Mouse (Mus musculus) intestine, postnatal 0 days (tissue): Measurements from ENCODE around the gene Cttnbp2nl. TPM values are rescaled to one million over a fixed set of nuclear protein-coding genes. Genes with fewer than 3 reads are reported as not detected.
A peak's percentile ranks its signal among the peaks of the same experiment; 100 is the strongest.

Experiments
- ATAC-seq: fragments of 200-750 bp; cut with Nextera tagmentation; 2 replicates; pipeline ENCODE4 v1.8.0; 2017; ENCODE audit warnings: mild to moderate bottlenecking, moderate TSS enrichment, moderate library complexity
- H3K27ac ChIP-seq: fragments of 300-500 bp; sonication (generic); 2 replicates; pipeline ENCODE4 v1.5.1; 2014; ENCODE audit warnings: mild to moderate bottlenecking, low read depth, low read length, moderate library complexity
- H3K27me3 ChIP-seq: fragments of 300-500 bp; sonication (generic); replicated peaks from 2 replicates; pipeline ENCODE4 v1.6.1; 2014; ENCODE audit warnings: low read length, mixed read lengths; ENCODE audit not compliant: control insufficient read depth, insufficient read depth
- H3K36me3 ChIP-seq: fragments of 300-500 bp; sonication (generic); 2 replicates; pipeline ENCODE4 v1.6.1; 2014; ENCODE audit warnings: mild to moderate bottlenecking, moderate library complexity; ENCODE audit not compliant: control insufficient read depth, insufficient read depth
- H3K4me1 ChIP-seq: fragments of 300-500 bp; sonication (generic); replicated peaks from 2 replicates; pipeline ENCODE4 v1.6.1; 2014; ENCODE audit warnings: antibody characterized with exemption, low read length, mixed read lengths; ENCODE audit not compliant: control insufficient read depth, insufficient read depth
- H3K4me2 ChIP-seq: fragments of 300-500 bp; sonication (generic); replicated peaks from 2 replicates; pipeline ENCODE4 v1.6.1; 2014; ENCODE audit warnings: low read depth, mild to moderate bottlenecking, moderate library complexity
- H3K4me3 ChIP-seq: fragments of 300-500 bp; sonication (generic); 2 replicates; pipeline ENCODE4 v1.5.1; 2014; ENCODE audit warnings: low read depth, low read length
- H3K9ac ChIP-seq: fragments of 300-500 bp; sonication (generic); 2 replicates; pipeline ENCODE4 v1.6.1; 2014; ENCODE audit warnings: mild to moderate bottlenecking, low read depth, low read length
- H3K9me3 ChIP-seq: fragments of 300-500 bp; sonication (generic); 2 replicates; pipeline ENCODE4 v1.6.1; 2016; ENCODE audit warnings: mixed run types; ENCODE audit not compliant: control insufficient read depth
- CTCF ChIP-seq: sonication (generic); IDR thresholded peaks from 2 replicates; pipeline ENCODE4 v1.5.1; 2016; ENCODE audit warnings: low read depth, mild to moderate bottlenecking, control low read depth, antibody characterized with exemption, moderate library complexity
- WGBS: fragments of 180-500 bp; shearing (Covaris S2); extraction: QIAGEN DNeasy Blood & Tissue Kit; methylation state at CpG from one replicate; pipeline ENCODE4 v1.1.7; 2014; 5-methylcytosine and 5-hydroxymethylcytosine counted together
- polyA plus RNA-seq: library from polyadenylated mRNA; unstranded; fragments of >200 nt; fragmentation: Nextera tagmentation; extraction: Ambion mirVana; gene quantifications from 2 replicates; pipeline ENCODE4 v1.2.1, GENCODE M21; 2015

Cttnbp2nl gene
- polyA plus RNA-seq, 1 experiment from 2014 or later = 9.8 TPM

- no peak for TF ChIP-seq CTCF
- Histone ChIP-seq H3K4me3 (no peak overlapping the region), H3K27me3 (peaks cover 6% of the 10 kb centered on the region; the same call in 1 of the 2 replicates), H3K27ac (no peak overlapping the region), H3K4me1 (no peaks in the 10 kb centered on the region), H3K36me3 (peaks cover 35% of the 10 kb centered on the region; the same call in 1 of the 2 replicates), H3K4me2 (no peak overlapping the region), H3K9me3 (no peaks in the 10 kb centered on the region), H3K9ac (no peak overlapping the region)
- ATAC-seq = no peak
- WGBS = 95% methylated on average over 3 of the region's 3 CpGs
Measured at GRCm38 (mm10) chr3:104954137-104954536, 98.8 kb downstream of the Cttnbp2nl start.

GRCm38 (mm10) chr3:104952891-104953670 lies 99.9 kb downstream of the Cttnbp2nl start:
- Histone ChIP-seq H3K9me3 (no peaks in the 10 kb centered on the region), H3K9ac (no peak overlapping the region), H3K4me2 (no peak overlapping the region), H3K27ac (no peak overlapping the region), H3K36me3 (peaks cover 36% of the 10 kb centered on the region), H3K4me3 (no peak overlapping the region), H3K27me3 (no peaks in the 10 kb centered on the region), H3K4me1 (no peaks in the 10 kb centered on the region)
- WGBS = 85% methylated on average over 23 of the region's 23 CpGs
- ATAC-seq = no peak
- TF ChIP-seq CTCF = 0 out of 2 replicates have a peak, but pooled peaks have one; percentile 3

Other genes starting within 250 kb of the Cttnbp2nl start
- 144 and 157 TPM in 2 replicates for gene Mov10, start 234.6 kb downstream of the Cttnbp2nl start, polyA plus RNA-seq
- gene St7l, start 189.1 kb downstream of the Cttnbp2nl start, polyA plus RNA-seq = 19.9 and 21.9 TPM in 2 replicates
- gene Capza1, start 188.6 kb downstream of the Cttnbp2nl start, polyA plus RNA-seq = 109 and 110 TPM in 2 replicates
- 1.2 and 1.5 TPM in 2 replicates for gene Wnt2b, start 91.2 kb downstream of the Cttnbp2nl start, polyA plus RNA-seq
- gene 4930564D02Rik, start 13.7 kb upstream of the Cttnbp2nl start, polyA plus RNA-seq = not detected in 2 replicates